Mouse (Mus musculus) gastrocnemius, postnatal 14 days (tissue): ENCODE measurements around the gene Catsper1. TPM values are rescaled to one million over a fixed set of nuclear protein-coding genes. Genes with fewer than 3 reads are reported as not detected.
"Not testable (repeated sequence)": the region's sequence is repeated elsewhere in the genome, so short reads cannot be mapped to it uniquely, and the experiment has no call there.

Source experiments
- DNase-seq: peaks from one replicate; pipeline ENCODE4 v3.0.0; 2021; ENCODE audit warnings: mixed read lengths
- intact Hi-C: fragments of 180-260 bp; cut with DNase I; formaldehyde crosslinking; loops from one replicate; pipeline ENCODE4 v1.15.1; 2025; ENCODE audit warnings: low total_unique reads
- total RNA-seq, 2 experiments: library from RNA; stranded (reverse); gene quantifications; 2 replicates each; pipeline ENCODE4 v1.2.3; 2021

Gene Catsper1
- total RNA-seq, 2 experiments from 2014 or later = not detected

DNA sequence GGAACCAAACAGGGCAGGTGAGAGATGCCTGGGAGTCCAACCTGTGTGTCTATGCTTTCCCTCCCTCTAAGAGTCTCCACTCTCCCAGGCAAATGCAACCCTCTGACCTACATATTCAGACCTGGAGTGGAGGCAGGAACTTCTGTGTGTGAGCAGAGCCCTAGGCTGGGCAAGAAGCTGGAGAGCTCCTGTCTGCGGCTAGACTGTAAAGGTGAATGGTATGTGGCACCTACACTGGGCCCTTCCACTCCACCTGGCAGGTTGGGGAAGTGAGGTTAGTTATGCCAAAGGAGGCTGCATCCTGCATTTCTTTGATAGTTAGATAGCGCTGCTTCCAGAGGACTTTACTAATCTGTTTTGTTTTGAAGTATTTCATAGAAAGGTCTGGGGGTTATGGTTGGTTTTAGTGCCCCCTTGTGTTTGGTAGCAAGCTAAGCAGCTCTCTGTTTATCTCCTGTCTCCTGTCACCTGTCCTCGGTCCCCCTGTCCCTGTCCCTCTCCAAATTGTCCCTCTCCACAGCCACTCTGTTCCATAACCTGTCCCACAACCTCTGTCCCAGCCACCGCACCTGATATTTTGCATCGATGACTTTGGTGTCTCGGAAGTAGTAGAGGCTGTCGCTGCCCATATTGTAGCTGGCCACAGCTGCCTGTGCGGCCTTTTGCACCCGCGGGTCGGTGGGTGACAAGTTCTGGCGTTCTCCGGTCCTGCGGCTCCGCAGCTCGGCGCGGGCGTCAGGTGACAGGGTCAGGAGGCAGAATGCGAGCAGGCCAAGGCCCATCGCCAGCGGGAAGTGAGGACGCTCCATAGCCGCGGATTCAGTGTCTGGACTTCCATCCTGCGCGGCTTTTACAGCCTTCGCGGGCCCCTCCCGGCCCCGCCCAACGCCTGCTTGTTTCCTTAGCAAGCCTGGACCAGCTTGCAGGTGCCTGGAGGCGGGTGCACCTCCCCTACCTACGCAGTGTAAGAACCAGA lies 13.3 kb downstream of the Catsper1 start:
- intact Hi-C loops = loop anchor here (10.0 kb wide), 1 partner anchor 154 kb away; no protein-coding TSS in a partner anchor
- DNase-seq = peak; percentile 26

DNA sequence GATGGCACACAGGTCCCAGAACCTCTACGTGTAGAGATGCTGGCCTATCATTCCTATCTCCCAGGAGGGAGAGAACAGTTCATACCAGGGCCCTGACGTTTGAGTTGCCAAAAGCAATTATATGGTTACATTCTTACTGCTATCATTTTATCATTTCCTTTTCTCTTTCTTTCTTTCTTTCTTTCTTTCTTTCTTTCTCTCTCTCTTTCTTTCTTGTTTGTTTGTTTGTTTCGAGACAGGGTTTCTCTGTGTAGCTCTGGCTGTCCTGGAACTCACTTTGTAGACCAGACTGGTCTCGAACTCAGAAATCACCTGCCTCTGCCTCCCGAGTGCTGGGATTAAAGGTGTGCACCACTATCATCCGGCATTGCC lies 13.9 kb downstream of the Catsper1 start, which contains the start of gene Cst6:
Gene Cst6, minus strand, starts transcription at position 73 of the 372 bp plus-strand sequence.
- DNase-seq = not testable (repeated sequence)
- intact Hi-C loops = loop anchor here (10.0 kb wide), 1 partner anchor 155 kb away; no protein-coding TSS in a partner anchor

DNA sequence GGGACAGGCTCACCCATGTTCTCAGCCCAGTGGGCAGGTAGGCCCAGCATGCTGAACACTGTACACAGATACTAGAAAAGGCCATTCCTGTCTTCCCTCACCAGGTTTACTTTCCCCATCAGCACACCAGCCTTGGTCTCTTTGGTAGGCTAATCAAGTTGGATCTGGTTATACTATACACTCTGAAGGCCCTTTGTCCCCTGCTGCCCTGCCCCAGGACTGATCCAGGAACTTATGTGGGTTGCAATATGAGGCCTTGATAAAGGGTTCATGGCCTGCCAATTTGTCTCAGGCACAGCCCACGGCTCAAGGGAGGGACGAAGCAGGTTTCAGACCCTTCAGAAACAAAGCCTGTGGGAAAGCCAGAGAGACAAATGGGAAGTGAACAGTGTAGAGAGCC lies 18.1 kb downstream of the Catsper1 start:
- DNase-seq = no peak
- intact Hi-C loops = no loop called here

DNA sequence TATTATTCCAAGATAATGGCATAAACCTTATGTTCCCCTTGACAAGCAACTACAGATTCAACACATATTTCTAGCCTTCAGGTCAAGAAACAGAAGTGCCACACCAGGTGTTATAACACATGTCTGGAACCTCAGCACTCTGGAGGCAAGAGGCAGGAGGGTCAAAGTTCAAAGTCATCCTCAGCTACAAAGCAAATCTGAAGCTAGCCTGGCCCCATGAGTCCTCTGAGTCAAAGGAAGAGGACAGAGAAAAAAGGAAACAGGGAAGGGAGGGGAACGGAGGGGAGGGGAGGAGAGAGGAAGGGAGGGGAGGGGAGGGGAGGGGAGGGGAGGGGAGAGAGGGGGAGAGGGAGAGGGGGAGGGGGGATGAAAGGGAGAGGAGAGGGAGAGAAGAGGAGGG lies 20.5 kb downstream of the Catsper1 start:
- intact Hi-C loops = no loop called here
- no peak for DNase-seq

DNA sequence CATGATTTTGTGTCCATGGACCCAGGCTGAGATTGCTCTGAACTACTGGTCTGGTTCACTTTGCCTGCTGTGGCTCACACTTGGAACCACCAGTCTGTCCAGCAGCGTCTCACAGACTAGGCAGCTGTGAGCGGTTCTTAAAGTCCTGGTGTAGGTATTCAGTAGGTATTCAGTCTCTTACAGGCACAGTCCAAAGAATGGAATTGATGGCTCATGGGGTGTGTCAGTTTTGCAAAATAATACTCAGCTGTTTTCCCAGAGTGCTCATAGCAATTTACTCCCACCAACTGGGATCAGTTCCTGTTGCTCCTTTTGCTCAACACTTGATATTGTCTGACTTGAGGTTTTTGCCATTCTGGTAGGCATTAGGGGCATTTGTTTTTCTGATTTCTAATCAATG lies 26.6 kb downstream of the Catsper1 start:
- DNase-seq = no peak
- intact Hi-C loops = no loop called here

DNA sequence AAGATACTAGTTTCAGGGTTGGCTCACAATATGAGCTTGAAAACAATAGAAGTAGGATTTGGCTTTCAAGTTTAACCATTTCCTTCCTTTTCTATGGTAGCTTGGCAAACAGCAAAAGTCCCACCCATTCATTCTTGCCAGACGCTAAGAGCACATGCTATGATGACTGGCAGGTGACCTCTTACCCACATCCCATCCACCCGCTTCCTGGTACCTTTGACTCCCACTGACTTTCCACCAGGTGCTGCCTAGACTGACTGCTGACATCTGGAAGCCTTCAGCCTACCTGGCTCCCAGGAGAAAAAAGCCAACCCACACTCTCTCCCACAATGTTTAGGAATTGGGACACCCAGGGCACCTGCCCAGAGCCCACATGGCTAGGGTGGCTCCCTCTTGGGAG lies 28.6 kb downstream of the Catsper1 start:
- no peak for DNase-seq
- intact Hi-C loops = no loop called here

DNA sequence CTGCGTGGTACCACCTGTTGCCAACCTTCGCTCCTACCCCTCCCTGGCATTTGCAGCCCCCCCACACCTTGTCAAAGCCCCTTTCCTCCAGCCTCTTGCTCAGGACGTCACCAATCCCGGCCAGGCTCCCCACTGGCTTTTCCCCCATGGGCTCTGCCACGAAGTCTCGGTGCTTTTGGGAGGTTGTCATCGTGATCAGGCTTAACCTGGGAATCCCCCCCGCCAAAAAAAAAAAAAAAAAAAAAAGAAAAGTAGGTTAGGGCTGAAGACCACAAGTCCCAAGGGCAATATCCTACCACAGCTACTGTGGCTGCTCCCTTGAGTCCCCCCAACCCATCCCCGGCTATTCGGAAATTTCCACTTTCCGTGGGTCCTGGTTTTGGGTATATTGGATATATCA lies 30.2 kb downstream of the Catsper1 start:
- no peak for DNase-seq
- intact Hi-C loops = no loop called here

DNA sequence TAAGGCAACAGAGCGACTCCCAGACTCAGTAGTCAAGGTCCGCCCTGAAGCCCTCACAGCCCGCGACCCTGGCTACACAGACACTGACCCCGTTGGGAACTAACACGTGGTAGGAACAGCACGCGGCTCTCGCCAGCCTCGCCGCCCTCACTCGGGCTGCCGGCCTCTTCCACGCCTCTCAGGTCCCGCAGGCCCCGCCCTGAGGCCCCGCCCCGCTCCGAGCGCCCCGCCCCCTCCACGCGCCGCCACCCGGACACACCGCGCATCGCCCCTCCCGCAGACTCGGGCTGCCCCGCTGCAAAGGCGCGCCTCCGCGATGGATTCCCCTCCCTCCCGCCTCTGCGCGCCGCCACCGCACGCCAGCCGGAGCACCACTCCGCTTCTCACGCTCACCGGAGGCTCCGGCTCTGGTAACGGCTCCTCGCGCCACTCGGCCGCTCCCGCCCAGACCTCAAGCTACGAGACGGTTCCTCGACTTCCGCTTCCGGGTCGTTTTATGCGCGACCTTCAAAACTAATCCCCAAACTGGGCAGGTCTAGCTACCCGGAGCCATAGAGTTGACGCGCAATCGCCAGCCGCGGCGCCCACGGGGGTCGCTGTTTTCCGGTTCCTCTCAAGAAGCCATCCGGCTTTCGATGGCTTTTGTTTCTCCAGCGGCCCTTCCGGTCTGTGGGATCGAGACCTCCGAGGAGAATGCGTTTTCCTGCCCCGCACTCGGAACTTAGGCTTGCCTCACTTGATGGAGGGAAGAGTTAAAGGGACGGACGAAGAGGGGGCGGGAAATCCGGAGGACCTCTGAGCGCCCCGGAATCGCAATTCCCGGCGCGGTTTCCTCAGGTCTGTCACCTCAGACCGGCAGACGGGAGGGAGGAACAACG lies 30.9 kb downstream of the Catsper1 start, which contains the start of gene Eif1ad:
Gene Eif1ad, plus strand, starts transcription at position 567 of the 878 bp plus-strand sequence.
- intact Hi-C loops = no loop called here
- DNase-seq = peak; percentile 93

DNA sequence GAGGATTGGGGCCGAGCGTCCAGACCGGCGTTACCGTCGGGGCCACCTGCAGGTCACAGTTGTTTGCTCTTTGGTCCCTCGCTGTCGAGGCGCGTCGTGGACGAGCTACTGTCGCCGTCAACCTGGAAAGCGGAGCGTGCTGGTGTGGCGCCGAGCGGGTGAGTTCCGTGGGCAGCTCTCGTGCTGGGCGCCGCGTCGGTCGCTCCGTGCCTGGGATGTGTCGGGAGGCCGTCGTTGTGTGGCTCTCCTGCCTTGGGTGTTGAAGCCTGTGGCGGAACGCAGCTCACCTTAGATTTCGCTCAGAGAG lies 31.5 kb downstream of the Catsper1 start, which contains the start of gene Banf1:
Gene Banf1, minus strand, starts transcription at position 116 of the 307 bp plus-strand sequence.
- no peak for DNase-seq
- intact Hi-C loops = no loop called here

DNA sequence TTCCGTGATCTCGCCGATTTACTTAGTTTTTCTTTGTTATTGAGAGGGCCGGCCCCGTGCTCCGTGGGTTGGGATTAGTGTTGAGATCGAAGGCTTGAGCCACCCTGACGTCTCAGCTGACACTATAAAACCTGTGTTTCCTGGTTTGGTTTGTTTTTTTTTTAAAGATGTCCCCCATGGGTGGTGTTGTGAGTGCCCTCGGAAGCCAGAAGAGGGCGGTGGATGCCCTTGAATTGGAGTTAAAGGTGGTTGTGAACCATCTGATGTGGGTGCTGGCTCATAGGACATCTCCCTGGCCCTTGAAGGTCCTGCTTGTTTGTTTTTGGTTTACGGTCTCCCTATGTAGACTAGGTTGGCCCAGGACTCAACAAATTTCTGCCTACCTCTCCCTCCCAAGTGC lies 31.9 kb downstream of the Catsper1 start:
- intact Hi-C loops = no loop called here
- DNase-seq = no peak

DNA sequence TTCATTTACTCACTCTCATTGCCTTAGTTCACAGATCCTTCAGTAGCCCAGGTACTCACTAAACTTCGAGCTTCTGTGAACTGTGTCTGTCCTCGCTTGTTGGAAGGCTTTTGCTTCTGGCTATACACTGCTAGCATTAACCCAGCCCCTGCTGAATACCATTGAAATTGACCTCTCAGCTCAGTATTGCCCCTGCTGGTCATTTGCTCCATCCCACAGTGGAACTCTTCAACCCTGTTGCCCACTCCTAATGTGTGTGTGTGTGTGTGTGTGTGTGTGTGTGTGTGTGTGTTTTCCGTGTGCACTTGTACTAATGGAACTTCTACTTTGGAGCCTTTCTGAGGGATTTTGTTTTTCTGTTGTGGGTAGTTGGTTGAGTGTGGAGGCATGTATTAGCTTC lies 35.4 kb downstream of the Catsper1 start:
- no peak for DNase-seq
- intact Hi-C loops = no loop called here

DNA sequence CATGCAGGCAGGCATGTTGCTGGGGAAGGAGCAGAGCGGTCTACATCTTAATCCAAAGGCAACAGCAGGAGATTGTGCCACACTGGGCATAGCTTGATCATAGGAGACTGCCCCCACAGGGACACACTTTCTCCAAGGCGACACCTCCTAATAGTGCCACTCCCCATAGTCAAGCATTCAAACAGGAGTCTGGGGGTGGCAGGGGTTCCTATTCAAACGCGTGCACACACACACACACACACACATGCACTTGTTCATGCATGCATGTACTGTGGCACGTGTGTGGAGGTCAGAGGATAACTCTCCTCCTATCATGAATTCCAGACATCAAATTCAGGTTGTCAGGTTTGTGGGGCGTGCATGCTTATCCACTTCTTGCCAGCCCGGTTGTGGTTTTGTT lies 37.2 kb downstream of the Catsper1 start:
- intact Hi-C loops = no loop called here
- no peak for DNase-seq

DNA sequence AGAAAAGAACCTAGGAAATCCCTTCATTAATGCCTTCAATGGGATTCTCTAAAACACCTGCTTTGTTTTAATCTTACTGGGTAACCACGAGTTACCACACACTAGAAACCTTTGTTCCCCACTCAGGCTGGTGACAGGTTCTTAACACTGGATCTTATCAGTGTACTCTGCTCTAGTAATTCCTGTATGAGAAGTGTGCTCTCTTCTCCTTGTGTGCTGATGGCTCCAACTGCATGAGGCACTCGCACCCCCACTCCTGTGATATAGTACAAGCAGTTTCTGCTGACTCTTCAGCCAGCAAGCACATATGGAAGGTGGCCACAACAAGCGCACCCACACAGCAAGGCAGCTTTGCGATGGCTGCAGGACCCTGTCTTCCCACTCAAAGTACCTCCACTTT lies 38.6 kb downstream of the Catsper1 start:
- intact Hi-C loops = no loop called here
- DNase-seq = no peak

DNA sequence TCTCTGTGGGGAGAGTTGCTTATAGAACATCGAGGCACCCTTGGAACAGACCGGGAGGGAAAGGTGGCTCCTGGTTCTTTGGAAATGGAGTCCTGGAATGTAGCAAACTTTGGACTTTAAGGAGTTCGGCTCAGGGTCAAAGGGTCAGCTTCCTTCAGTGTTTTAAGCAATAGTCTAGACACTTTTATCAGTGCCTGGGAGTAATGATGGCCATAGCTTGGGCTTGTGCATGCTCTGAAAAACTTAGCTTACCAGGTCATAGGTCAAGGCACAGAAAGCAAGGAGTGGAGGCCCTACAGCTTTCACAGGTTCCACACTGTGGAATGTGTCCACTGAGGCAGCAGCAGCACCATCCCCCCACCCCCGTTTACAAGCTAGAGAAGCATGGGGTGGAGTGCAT lies 39.2 kb downstream of the Catsper1 start:
- intact Hi-C loops = no loop called here
- no peak for DNase-seq

DNA sequence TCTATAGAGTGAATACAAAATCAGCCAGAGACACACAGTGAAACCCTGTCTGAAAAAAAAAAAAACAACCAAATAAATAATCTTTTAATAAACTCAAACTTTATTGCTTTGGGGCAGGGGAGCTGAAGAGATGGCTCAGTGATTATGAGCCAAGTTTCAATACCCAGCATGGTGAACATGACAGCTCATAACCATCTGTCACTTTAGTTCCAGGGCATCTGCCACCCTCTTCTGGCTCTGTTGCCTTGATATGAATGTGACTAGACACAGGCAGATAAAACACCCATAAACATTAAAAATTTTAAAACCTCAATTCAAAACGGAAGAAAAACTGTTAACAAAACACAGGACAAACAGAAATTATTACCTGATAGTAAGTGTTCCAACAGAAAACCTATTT lies 41.9 kb downstream of the Catsper1 start:
- DNase-seq = no peak
- intact Hi-C loops = no loop called here

DNA sequence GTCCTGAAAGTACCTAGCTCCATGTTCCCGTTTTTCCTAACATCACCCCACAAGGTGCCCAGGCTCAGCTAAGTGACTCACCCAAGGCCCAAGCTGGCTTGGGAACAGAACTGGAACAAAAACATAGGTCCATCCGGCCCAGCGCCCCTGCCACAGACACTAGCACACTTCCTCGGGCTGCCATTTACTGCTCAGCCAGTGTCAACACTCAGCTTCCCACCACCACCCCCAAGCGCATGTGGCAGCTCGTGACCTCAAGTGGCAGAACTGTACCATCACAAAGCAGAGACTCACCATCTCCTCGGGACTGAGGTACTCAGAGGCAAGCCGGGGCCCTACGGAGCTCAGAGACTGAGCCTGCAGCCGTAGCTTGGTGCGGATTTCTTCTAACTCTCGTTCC lies 47.8 kb downstream of the Catsper1 start:
- intact Hi-C loops = no loop called here
- DNase-seq = no peak

DNA sequence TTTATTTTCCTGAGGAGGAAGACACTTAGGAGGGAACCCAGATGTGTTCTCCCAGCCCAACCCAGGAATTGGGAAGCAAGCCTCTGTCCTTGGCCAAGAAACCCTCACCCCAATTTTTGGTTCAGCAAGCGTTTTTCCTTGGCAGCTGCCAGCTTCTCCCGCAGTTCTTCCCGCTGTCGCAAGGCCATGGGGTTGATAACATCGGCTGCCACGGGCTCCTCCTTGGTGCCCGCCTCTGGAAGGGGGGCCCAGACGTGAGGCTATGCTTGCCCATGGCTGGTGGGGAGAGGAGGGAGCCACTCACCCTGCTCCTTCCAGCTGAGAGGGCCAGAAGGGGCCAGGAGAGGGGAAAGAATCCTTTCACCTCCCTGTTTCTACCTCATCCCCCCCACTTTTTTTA lies 49.2 kb downstream of the Catsper1 start:
- no peak for DNase-seq

DNA sequence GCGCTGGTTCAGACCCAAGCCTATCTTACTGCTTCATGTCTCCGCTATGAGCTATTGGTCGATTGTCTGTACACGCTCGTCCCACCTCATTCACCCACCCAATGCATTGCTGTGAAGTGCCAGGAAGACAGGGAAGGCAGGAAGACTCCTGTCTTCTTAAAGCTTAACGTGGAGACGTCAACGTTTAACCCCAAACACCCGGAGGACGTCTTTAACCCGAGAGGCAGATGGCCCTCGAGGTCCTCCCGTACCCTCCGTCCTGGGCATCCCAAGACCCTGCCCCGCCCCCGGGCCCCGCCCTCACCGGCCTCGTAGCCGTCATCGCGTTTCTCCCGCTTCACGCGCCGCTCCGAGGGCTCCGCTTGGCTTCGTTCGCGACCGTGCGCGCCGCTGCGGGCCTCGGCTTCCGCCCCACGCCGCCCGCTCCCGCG lies 52.5 kb downstream of the Catsper1 start:
- intact Hi-C loops = no loop called here
- DNase-seq = peak; percentile 42

More for the DNA sequence above, 49.2 kb downstream of the Catsper1 start:
- intact Hi-C loops = no loop called here

DNA sequence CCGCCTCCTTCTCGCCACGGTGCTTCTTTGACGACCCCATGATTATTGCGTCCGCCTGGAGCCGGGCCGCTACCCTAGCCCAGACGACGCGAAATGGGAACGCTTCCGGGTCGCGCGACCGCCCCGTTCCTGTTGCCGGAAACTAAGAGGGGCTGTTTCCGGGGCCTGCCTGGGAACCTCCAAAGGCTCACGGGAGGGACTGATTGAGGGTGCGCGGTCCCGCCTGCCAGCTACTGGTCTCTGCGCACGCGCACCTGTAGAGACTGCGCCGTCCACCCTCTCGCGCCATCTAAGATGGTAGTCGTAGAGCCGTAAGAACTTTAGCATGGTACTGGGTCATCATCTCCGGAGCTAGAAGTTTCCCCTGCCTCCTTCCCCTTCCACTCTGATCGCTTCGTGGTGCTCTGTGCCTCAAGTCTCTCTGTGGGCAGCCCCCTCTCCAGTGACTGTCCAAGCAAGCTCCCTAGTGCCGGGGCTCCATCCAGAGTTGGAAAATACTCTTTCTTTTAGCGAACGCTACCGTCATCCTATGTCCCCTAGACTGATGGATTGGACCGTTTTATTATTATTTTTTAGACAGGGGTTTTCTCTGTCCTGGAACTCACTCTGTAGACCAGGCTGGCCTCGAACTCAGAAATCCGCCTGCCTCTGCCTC lies 53.2 kb downstream of the Catsper1 start, which contains the start of gene Sart1:
Gene Sart1, minus strand, starts transcription at position 116 of the 655 bp plus-strand sequence.
- DNase-seq = peak; percentile 96
- intact Hi-C loops = no loop called here

DNA sequence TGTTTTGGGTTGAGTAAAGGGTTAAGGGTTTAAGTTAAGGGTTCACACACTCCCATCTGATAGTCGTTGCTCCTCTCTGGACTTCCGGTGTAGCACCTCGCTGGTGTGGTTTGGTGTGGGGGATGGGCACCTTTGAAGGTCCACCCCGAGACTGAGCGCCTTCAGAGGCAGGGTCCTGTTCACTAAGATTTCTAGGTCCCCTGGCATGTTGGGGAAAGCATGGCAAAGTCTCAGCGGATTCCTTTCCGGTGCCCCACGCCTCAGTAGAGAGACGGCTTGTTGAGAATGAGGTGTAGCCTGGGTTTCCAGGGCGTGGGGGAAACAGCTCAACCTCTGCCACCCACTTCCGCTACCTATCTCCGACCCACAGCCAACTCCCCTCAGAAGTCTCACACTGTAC lies 54.1 kb downstream of the Catsper1 start:
- DNase-seq = no peak
- intact Hi-C loops = no loop called here
